Mouse (Mus musculus) midbrain, embryonic 16.5 days (tissue): Measurements from ENCODE around the gene Best2. TPM values are rescaled to one million over a fixed set of nuclear protein-coding genes. Genes with fewer than 3 reads are reported as not detected.

ENCODE experiments used
- ATAC-seq: fragments of 200-750 bp; cut with Nextera tagmentation; 2 replicates; pipeline ENCODE4 v1.8.0; 2017; ENCODE audit warnings: moderate TSS enrichment
- H3K27ac ChIP-seq: fragments of 300-500 bp; sonication (generic); 2 replicates; pipeline ENCODE4 v1.5.1; 2014; ENCODE audit warnings: mild to moderate bottlenecking, low read length, mixed read lengths
- H3K27me3 ChIP-seq: fragments of 300-500 bp; sonication (generic); 2 replicates; pipeline ENCODE4 v1.6.1; 2014; ENCODE audit warnings: low read depth, low read length, mixed read lengths; ENCODE audit not compliant: control insufficient read depth, insufficient read depth
- H3K36me3 ChIP-seq: fragments of 300-500 bp; sonication (generic); 2 replicates; pipeline ENCODE4 v1.6.1; 2014; ENCODE audit warnings: mild to moderate bottlenecking, low read length, moderate library complexity, mixed read lengths; ENCODE audit not compliant: control insufficient read depth, insufficient read depth
- H3K4me1 ChIP-seq: fragments of 300-500 bp; sonication (generic); 2 replicates; pipeline ENCODE4 v1.6.1; 2014; ENCODE audit warnings: mild to moderate bottlenecking, low read length, mixed read lengths; ENCODE audit not compliant: control insufficient read depth, insufficient read depth
- H3K4me2 ChIP-seq: fragments of 300-500 bp; sonication (generic); 2 replicates; pipeline ENCODE4 v1.6.1; 2014; ENCODE audit warnings: mild to moderate bottlenecking, low read length, mixed read lengths
- H3K4me3 ChIP-seq: fragments of 300-500 bp; sonication (generic); 2 replicates; pipeline ENCODE4 v1.5.1; 2014; ENCODE audit warnings: low read depth, mild to moderate bottlenecking, low read length, moderate library complexity, mixed read lengths
- H3K9ac ChIP-seq: fragments of 300-500 bp; sonication (generic); 2 replicates; pipeline ENCODE4 v1.6.1; 2014; ENCODE audit warnings: low read depth, low read length, mixed read lengths
- H3K9me3 ChIP-seq: fragments of 300-500 bp; sonication (generic); replicated peaks from 2 replicates; pipeline ENCODE4 v1.6.1; 2014; ENCODE audit warnings: mild to moderate bottlenecking, low read length, mixed read lengths; ENCODE audit not compliant: control insufficient read depth, poor library complexity, severe bottlenecking
- WGBS: fragments of 180-500 bp; shearing (Covaris S2); extraction: QIAGEN DNeasy Blood & Tissue Kit; methylation state at CpG from one replicate; pipeline ENCODE4 v1.1.7; 2014; 5-methylcytosine and 5-hydroxymethylcytosine counted together
- polyA plus RNA-seq: library from polyadenylated mRNA; unstranded; fragments of >200 nt; fragmentation: Nextera tagmentation; extraction: Ambion mirVana; gene quantifications from 2 replicates; pipeline ENCODE4 v1.2.1, GENCODE M21; 2015

The Best2 gene
- polyA plus RNA-seq, 1 experiment from 2014 or later: not detected

- H3K27ac ChIP-seq: peak within 1 kb of the TSS; percentile 92
- peak; percentile 71 for ATAC-seq
- H3K9ac ChIP-seq: peak within 1 kb of the TSS; percentile 99
- peak within 1 kb of the TSS; percentile 95 for H3K4me3 ChIP-seq
- H3K27me3 ChIP-seq: no peaks in the 10 kb centered on the region
- H3K4me1 ChIP-seq: peaks cover 34% of the 10 kb centered on the region
- peak within 1 kb of the TSS; percentile 75 for H3K4me2 ChIP-seq
- peaks cover 13% of the 10 kb centered on the region for H3K36me3 ChIP-seq
- WGBS: under 1% methylated on average over 61 of the region's 75 CpGs
- H3K9me3 ChIP-seq: no peaks in the 10 kb centered on the region
These were observed 12.6 kb upstream of the Best2 start, which contains the start of gene Trir for GRCm38 (mm10) chr8:85026670-85027515. TSS of gene Trir (plus strand) at chr8:85026823.

GRCm38 (mm10) chr8:85025098-85025932 lies 11.0 kb upstream of the Best2 start, which contains the start of gene Asna1:
TSS of gene Asna1 (minus strand) at chr8:85025281.
- peak; percentile 89 for ATAC-seq
- Histone ChIP-seq H3K9ac (peak within 1 kb of the TSS; percentile 72), H3K27me3 (no peaks in the 10 kb centered on the region), H3K4me1 (peaks cover 34% of the 10 kb centered on the region), H3K4me2 (peak within 1 kb of the TSS; percentile 60), H3K36me3 (peaks cover 9% of the 10 kb centered on the region), H3K4me3 (peak within 1 kb of the TSS; percentile 95), H3K9me3 (no peaks in the 10 kb centered on the region), H3K27ac (peak within 1 kb of the TSS; percentile 75)
- 6% methylated on average over 30 of the region's 30 CpGs for WGBS

- 98% methylated on average over 3 of the region's 3 CpGs for WGBS
- Histone ChIP-seq H3K36me3 (peaks cover 5% of the 10 kb centered on the region; the same call in 1 of the 2 replicates), H3K4me1 (peaks cover 29% of the 10 kb centered on the region), H3K27me3 (no peaks in the 10 kb centered on the region), H3K9ac (no peak overlapping the region), H3K27ac (no peak overlapping the region), H3K4me2 (peak overlapping the region; percentile 60), H3K4me3 (no peak overlapping the region), H3K9me3 (no peaks in the 10 kb centered on the region)
- no peak for ATAC-seq
These were observed 9.5 kb upstream of the Best2 start for GRCm38 (mm10) chr8:85023846-85024245.

GRCm38 (mm10) chr8:85021514-85022055 lies 7.3 kb upstream of the Best2 start:
- no peaks in the 10 kb centered on the region for H3K27me3 ChIP-seq
- no peak overlapping the region for H3K4me2 ChIP-seq
- no peak for ATAC-seq
- peaks cover 17% of the 10 kb centered on the region for H3K4me1 ChIP-seq
- H3K9ac ChIP-seq: no peak overlapping the region
- H3K36me3 ChIP-seq: peaks cover 11% of the 10 kb centered on the region
- H3K9me3 ChIP-seq: no peaks in the 10 kb centered on the region
- H3K27ac ChIP-seq: no peak overlapping the region
- WGBS: 97% methylated on average over 3 of the region's 3 CpGs
- no peak overlapping the region for H3K4me3 ChIP-seq

- Histone ChIP-seq H3K36me3 (peaks cover 11% of the 10 kb centered on the region), H3K4me2 (no peak overlapping the region), H3K4me3 (no peak overlapping the region), H3K4me1 (no peaks in the 10 kb centered on the region), H3K9ac (no peak overlapping the region), H3K27ac (no peak overlapping the region), H3K9me3 (no peaks in the 10 kb centered on the region), H3K27me3 (peaks cover 11% of the 10 kb centered on the region)
- no peak for ATAC-seq
- WGBS: 14% methylated on average over 5 of the region's 5 CpGs
These were observed 2.9 kb upstream of the Best2 start for GRCm38 (mm10) chr8:85017209-85017608.

GRCm38 (mm10) chr8:85016724-85017123 lies 2.4 kb upstream of the Best2 start:
- no peak overlapping the region for H3K4me3 ChIP-seq
- no peak for ATAC-seq
- H3K9me3 ChIP-seq: no peaks in the 10 kb centered on the region
- H3K4me2 ChIP-seq: no peak overlapping the region
- H3K27ac ChIP-seq: no peak overlapping the region
- peaks cover 12% of the 10 kb centered on the region for H3K27me3 ChIP-seq
- peaks cover 11% of the 10 kb centered on the region for H3K36me3 ChIP-seq
- no peaks in the 10 kb centered on the region for H3K4me1 ChIP-seq
- no peak overlapping the region for H3K9ac ChIP-seq
- WGBS: 65% methylated on average over 10 of the region's 10 CpGs

- WGBS: 5% methylated on average over 26 of the region's 26 CpGs
- peak overlapping the region; percentile 66 for H3K9ac ChIP-seq
- peaks cover 27% of the 10 kb centered on the region for H3K27me3 ChIP-seq
- no peaks in the 10 kb centered on the region for H3K4me1 ChIP-seq
- H3K4me2 ChIP-seq: peak overlapping the region; percentile 83
- peak overlapping the region; percentile 40 for H3K4me3 ChIP-seq
- H3K36me3 ChIP-seq: peaks cover 6% of the 10 kb centered on the region
- H3K27ac ChIP-seq: no peak overlapping the region
- H3K9me3 ChIP-seq: no peaks in the 10 kb centered on the region
- ATAC-seq: peak; percentile 52
These were observed 996 bp downstream of the Best2 start for GRCm38 (mm10) chr8:85013230-85013840.

- Histone ChIP-seq H3K27me3 (peaks cover 36% of the 10 kb centered on the region), H3K36me3 (no peaks in the 10 kb centered on the region), H3K4me3 (no peak overlapping the region), H3K4me1 (no peaks in the 10 kb centered on the region), H3K9me3 (no peaks in the 10 kb centered on the region), H3K27ac (no peak overlapping the region), H3K9ac (no peak overlapping the region), H3K4me2 (no peak overlapping the region)
- no peak for ATAC-seq
- WGBS: 18% methylated on average over 28 of the region's 28 CpGs
These were observed 3.1 kb downstream of the Best2 start for GRCm38 (mm10) chr8:85011242-85011641.
